Mouse (Mus musculus) embryo, embryonic 11.5 days (tissue): Measurements from ENCODE around the gene Cdh6.

Experiments
- DNase-seq: peaks from one replicate; pipeline ENCODE4 v3.0.0-alpha.2; 2012; ENCODE audit warnings: low read depth, low spot score

The Cdh6 gene

GRCm38 (mm10) chr15:13173071-13173778 is at the start of gene Cdh6:
TSS of gene Cdh6 (minus strand) at chr15:13173675.
- peak; percentile 52 for DNase-seq

- DNase-seq = no peak
These were observed 46.4 kb upstream of the Cdh6 start for GRCm38 (mm10) chr15:13219727-13220454.

- no peak for DNase-seq
These were observed 44.3 kb upstream of the Cdh6 start for GRCm38 (mm10) chr15:13217800-13218199.

- no peak for DNase-seq
These were observed 43.7 kb upstream of the Cdh6 start for GRCm38 (mm10) chr15:13217161-13217560.

GRCm38 (mm10) chr15:13212956-13213355 is 39.5 kb upstream of the Cdh6 start:
- DNase-seq = no peak

GRCm38 (mm10) chr15:13212027-13212685 is 38.7 kb upstream of the Cdh6 start:
- DNase-seq = no peak

- no peak for DNase-seq
These were observed 36.7 kb upstream of the Cdh6 start for GRCm38 (mm10) chr15:13210186-13210585.

- no peak for DNase-seq
These were observed 35.2 kb upstream of the Cdh6 start for GRCm38 (mm10) chr15:13208716-13209115.

GRCm38 (mm10) chr15:13196237-13196636 is 22.8 kb upstream of the Cdh6 start:
- DNase-seq = no peak

GRCm38 (mm10) chr15:13194048-13194447 is 20.6 kb upstream of the Cdh6 start:
- no peak for DNase-seq

GRCm38 (mm10) chr15:13193076-13193475 is 19.6 kb upstream of the Cdh6 start:
- no peak for DNase-seq

- no peak for DNase-seq
These were observed 10.2 kb upstream of the Cdh6 start for GRCm38 (mm10) chr15:13183661-13184060.

- DNase-seq = no peak
These were observed 8.0 kb upstream of the Cdh6 start for GRCm38 (mm10) chr15:13181430-13181829.

- DNase-seq = no peak
These were observed 7.5 kb upstream of the Cdh6 start for GRCm38 (mm10) chr15:13181014-13181413.

- no peak for DNase-seq
These were observed 2.5 kb upstream of the Cdh6 start for GRCm38 (mm10) chr15:13175978-13176377.

- DNase-seq = no peak
These were observed 1.1 kb upstream of the Cdh6 start for GRCm38 (mm10) chr15:13174618-13174980.

GRCm38 (mm10) chr15:13173840-13174617 is 554 bp upstream of the Cdh6 start:
- no peak for DNase-seq

GRCm38 (mm10) chr15:13172365-13173070 is 957 bp downstream of the Cdh6 start:
- DNase-seq = no peak

GRCm38 (mm10) chr15:13171486-13172364 is 1.8 kb downstream of the Cdh6 start:
- no peak for DNase-seq
